Mouse (Mus musculus) CH12.LX (cell line): ENCODE results near the gene Aasdh. TPM values are rescaled to one million over a fixed set of nuclear protein-coding genes. Genes with fewer than 3 reads are reported as not detected.

Experiments
- DNase-seq: peaks from one replicate; pipeline ENCODE4 v3.0.0-alpha.2; 2013; ENCODE audit errors: extremely low read depth
- H3K27ac ChIP-seq: 2 replicates; pipeline ENCODE4 v1.5.1; 2012; ENCODE audit warnings: low read depth, mild to moderate bottlenecking, control low read depth, moderate library complexity; ENCODE audit not compliant: insufficient read depth
- H3K27me3 ChIP-seq: replicated peaks from 2 replicates; pipeline ENCODE3; 2012; ENCODE audit warnings: inconsistent platforms
- H3K36me3 ChIP-seq, 2 experiments: replicated peaks in 1 of 2; 2 replicates each; pipeline versions ENCODE3 to v1.6.1; 2012; ENCODE audit warnings: inconsistent platforms in 1 of 2, low read length in 1 of 2, mild to moderate bottlenecking in 1 of 2, mixed read lengths in 1 of 2, moderate library complexity in 1 of 2; ENCODE audit not compliant: control insufficient read depth in 1 of 2, insufficient read depth in 1 of 2
- H3K4me1 ChIP-seq, 2 experiments: 2 replicates each; pipeline ENCODE4 v1.6.1; 2012; ENCODE audit warnings: inconsistent platforms in 1 of 2, moderate library complexity in 1 of 2; ENCODE audit not compliant: insufficient read depth in 2 of 2, control insufficient read depth in 1 of 2
- H3K4me2 ChIP-seq: 2 replicates; pipeline ENCODE4 v1.6.1; 2012; ENCODE audit warnings: low read depth, mild to moderate bottlenecking, control low read depth; ENCODE audit not compliant: poor library complexity, insufficient read depth, severe bottlenecking
- H3K4me3 ChIP-seq, 3 experiments: fragments of 150-350 bp in 1 of 3; sonication (generic) in 1 of 3; replicated peaks in 1 of 3; 2 replicates each; pipeline versions ENCODE3 to v1.5.1; 2011 to 2012; ENCODE audit warnings: low read depth in 2 of 3, low read length in 2 of 3, mild to moderate bottlenecking in 2 of 3, moderate library complexity in 2 of 3, control low read depth in 1 of 3, improper control_type of control experiment in 1 of 3, inconsistent platforms in 1 of 3, mixed read lengths in 1 of 3; ENCODE audit not compliant: poor library complexity in 1 of 3
- H3K79me2 ChIP-seq: replicated peaks from 2 replicates; pipeline ENCODE4 v1.6.1; 2012; ENCODE audit warnings: mild to moderate bottlenecking, moderate library complexity; ENCODE audit not compliant: control insufficient read depth, poor library complexity, insufficient read depth, severe bottlenecking; ENCODE audit errors: extremely low read depth
- H3K9ac ChIP-seq: 2 replicates; pipeline ENCODE4 v1.6.1; 2012; ENCODE audit warnings: low read depth, mild to moderate bottlenecking, control low read depth, moderate library complexity; ENCODE audit not compliant: insufficient read depth
- H3K9me3 ChIP-seq: replicated peaks from 2 replicates; pipeline ENCODE3; 2012; ENCODE audit warnings: low read length, inconsistent platforms, mixed read lengths
- CHD2 ChIP-seq: IDR thresholded peaks from 2 replicates; pipeline ENCODE4 v1.6.1; 2011; ENCODE audit warnings: low read length, improper control_type of control experiment
- CTCF ChIP-seq, 2 experiments: IDR thresholded peaks in 1 of 2; conservative IDR thresholded peaks in 1 of 2; 2 replicates each; pipeline ENCODE4 v1.5.1; 2011 to 2012; ENCODE audit warnings: low read depth in 2 of 2, low read length in 2 of 2, improper control_type of control experiment in 1 of 2, inconsistent platforms in 1 of 2, mild to moderate bottlenecking in 1 of 2, moderate library complexity in 1 of 2
- E2F4 ChIP-seq: IDR thresholded peaks from 2 replicates; pipeline ENCODE4 v1.6.1; 2011; ENCODE audit warnings: low read depth, low read length, improper control_type of control experiment; ENCODE audit not compliant: insufficient replicate concordance
- GABPA ChIP-seq: IDR thresholded peaks from 2 replicates; pipeline ENCODE4 v1.6.1; 2012; ENCODE audit warnings: low read depth, low read length, improper control_type of control experiment, inconsistent platforms; ENCODE audit not compliant: insufficient replicate concordance
- HCFC1 ChIP-seq: IDR thresholded peaks from 2 replicates; pipeline ENCODE4 v1.6.1; 2012; ENCODE audit warnings: low read depth, mild to moderate bottlenecking, inconsistent platforms, low read length, improper control_type of control experiment
- IRF4 ChIP-seq: IDR thresholded peaks from 2 replicates; pipeline ENCODE4 v1.6.1; 2014; ENCODE audit warnings: low read depth, mild to moderate bottlenecking, inconsistent platforms, low read length, improper control_type of control experiment
- MAX ChIP-seq: IDR thresholded peaks from 2 replicates; pipeline ENCODE4 v1.6.1; 2011; ENCODE audit warnings: low read length, improper control_type of control experiment
- MYC ChIP-seq: IDR thresholded peaks from 2 replicates; pipeline ENCODE4 v1.6.1; 2011; ENCODE audit warnings: low read depth, mild to moderate bottlenecking, improper control_type of control experiment, low read length
- NELFE ChIP-seq: IDR thresholded peaks from 2 replicates; pipeline ENCODE4 v1.6.1; 2011; ENCODE audit warnings: low read depth, low read length, improper control_type of control experiment
- NRF1 ChIP-seq: IDR thresholded peaks from 2 replicates; pipeline ENCODE4 v1.6.1; 2014; ENCODE audit warnings: low read depth, mild to moderate bottlenecking, inconsistent platforms, low read length, improper control_type of control experiment, moderate library complexity
- PAX5 ChIP-seq: IDR thresholded peaks from 2 replicates; pipeline ENCODE4 v1.6.1; 2012; ENCODE audit warnings: low read length, inconsistent platforms, mixed read lengths
- POLR2A ChIP-seq: IDR thresholded peaks from 2 replicates; pipeline ENCODE4 v1.6.1; 2011; ENCODE audit warnings: low read depth, mild to moderate bottlenecking, improper control_type of control experiment, low read length
- POLR2AphosphoS2 ChIP-seq: IDR thresholded peaks from 2 replicates; pipeline ENCODE4 v1.6.1; 2011; ENCODE audit warnings: low read depth, low read length, improper control_type of control experiment
- RAD21 ChIP-seq: IDR thresholded peaks from 2 replicates; pipeline ENCODE4 v1.6.1; 2011; ENCODE audit warnings: low read depth, mild to moderate bottlenecking, low read length, improper control_type of control experiment, moderate library complexity
- RCOR1 ChIP-seq: conservative IDR thresholded peaks from 2 replicates; pipeline ENCODE4 v1.6.1; 2012; ENCODE audit warnings: low read depth, mild to moderate bottlenecking, inconsistent platforms, low read length, improper control_type of control experiment
- SIN3A ChIP-seq: IDR thresholded peaks from 2 replicates; pipeline ENCODE4 v1.6.1; 2012; ENCODE audit warnings: low read length, improper control_type of control experiment, inconsistent platforms
- SMC3 ChIP-seq: IDR thresholded peaks from 2 replicates; pipeline ENCODE4 v1.6.1; 2011; ENCODE audit warnings: low read depth, low read length, improper control_type of control experiment
- TBP ChIP-seq: conservative IDR thresholded peaks from 2 replicates; pipeline ENCODE4 v1.6.1; 2011; ENCODE audit warnings: low read depth, low read length, improper control_type of control experiment
- TCF12 ChIP-seq: IDR thresholded peaks from 2 replicates; pipeline ENCODE4 v1.6.1; 2014; ENCODE audit warnings: low read depth, mild to moderate bottlenecking, inconsistent platforms, low read length, improper control_type of control experiment
- UBTF ChIP-seq: IDR thresholded peaks from 2 replicates; pipeline ENCODE4 v1.6.1; 2012; ENCODE audit warnings: low read depth, mild to moderate bottlenecking, inconsistent platforms, low read length, improper control_type of control experiment, moderate library complexity
- USF1 ChIP-seq: IDR thresholded peaks from 2 replicates; pipeline ENCODE4 v1.6.1; 2014; ENCODE audit warnings: low read depth, mild to moderate bottlenecking, inconsistent platforms, low read length, improper control_type of control experiment
- ZC3H11A ChIP-seq: IDR thresholded peaks from 2 replicates; pipeline ENCODE4 v1.6.1; 2012; ENCODE audit warnings: low read depth, mild to moderate bottlenecking, inconsistent platforms, low read length, improper control_type of control experiment
- ZKSCAN1 ChIP-seq: IDR thresholded peaks from 2 replicates; pipeline ENCODE4 v1.6.1; 2012; ENCODE audit warnings: low read depth, inconsistent platforms, low read length, improper control_type of control experiment, borderline replicate concordance
- ZMIZ1 ChIP-seq: IDR thresholded peaks from 2 replicates; pipeline ENCODE4 v1.6.1; 2012; ENCODE audit warnings: low read depth, mild to moderate bottlenecking, inconsistent platforms, low read length, improper control_type of control experiment
- ZNF384 ChIP-seq: IDR thresholded peaks from 2 replicates; pipeline ENCODE4 v1.6.1; 2012; ENCODE audit warnings: low read depth, low read length, improper control_type of control experiment, inconsistent platforms
- dilution Hi-C: fragments of 300-500 bp; cut with MboI; formaldehyde crosslinking; loops from 2 replicates; pipeline ENCODE4 v1.14.3; 2020; ENCODE audit warnings: low sequenced_read_pairs; ENCODE audit not compliant: extremely low pct_unique_long_range_greater_than_20kb, extremely low pct_ligation_motif_present
- in situ Hi-C: fragments of 300-500 bp; cut with MboI; formaldehyde crosslinking; loops from 3 replicates; pipeline ENCODE4 v1.14.3; 2019; ENCODE audit warnings: low sequenced_read_pairs, low pct_ligation_motif_present, low pct_unique_long_range_greater_than_20kb, mixed read lengths
- polyA plus RNA-seq: library from polyadenylated mRNA; unstranded; fragments of >175 nt; gene quantifications from 2 replicates; pipeline ENCODE4 v1.2.1, GENCODE M21; 2012; ENCODE audit warnings: low read depth; ENCODE audit not compliant: insufficient read length
- total RNA-seq, 2 experiments: library from RNA; depleted of rRNA; stranded (reverse); fragments of 300-350 nt in 1 of 2; fragments of >200 nt in 1 of 2; gene quantifications; 2 replicates each; pipeline ENCODE4 v1.2.3; 2012 to 2014

Gene Aasdh
- total and polyA plus RNA-seq, 3 experiments = 20.9 to 24.2 (median 21.0) TPM

- no peak overlapping the region for H3K9ac ChIP-seq
- H3K27ac ChIP-seq = no peak overlapping the region
- H3K36me3 ChIP-seq = no peaks in the 10 kb centered on the region
- H3K9me3 ChIP-seq = no peaks in the 10 kb centered on the region
- peak; percentile 82 for DNase-seq
- in situ Hi-C loops (no loop called here), dilution Hi-C loops (no loop called here)
- no peak overlapping the region for H3K4me3 ChIP-seq
- H3K27me3 ChIP-seq = no peaks in the 10 kb centered on the region
- H3K4me1 ChIP-seq = peaks cover 4 to 8% of the 10 kb centered on the region in 2 experiments; a peak in 3 of 4 replicates
- no peaks in the 10 kb centered on the region for H3K79me2 ChIP-seq
- peak overlapping the region; percentile 26; the same call in 1 of the 2 replicates for H3K4me2 ChIP-seq
- TF ChIP-seq IRF4 (peak; percentile 58; the same call in 1 of the 2 replicates), TCF12 (no peak), CTCF (conservative IDR thresholded peaks at IDR 0.05 in 1 of 2, IDR thresholded peaks at IDR 0.05 in 1 of 2; ENCODE audit: low read depth in 2 of 2, low read length in 2 of 2) (peak; percentile 55 to 88), RCOR1 (no peak), POLR2A (no peak), NELFE (no peak), ZKSCAN1 (no peak), GABPA (no peak), SMC3 (peak; percentile 63), HCFC1 (0 out of 2 replicates have a peak, but pooled peaks have one; percentile 19), NRF1 (no peak), RAD21 (peak; percentile 77)
Measured at GRCm38 (mm10) chr5:76853549-76853948, 51.8 kb downstream of the Aasdh start.

GRCm38 (mm10) chr5:76851316-76851715, 54.0 kb downstream of the Aasdh start:
- Histone ChIP-seq H3K4me2 (no peak overlapping the region), H3K27ac (no peak overlapping the region), H3K79me2 (no peaks in the 10 kb centered on the region), H3K4me3 (no peak overlapping the region), H3K27me3 (no peaks in the 10 kb centered on the region), H3K4me1 (peaks cover 4 to 14% of the 10 kb centered on the region in 2 experiments; a peak in 3 of 4 replicates), H3K9ac (no peak overlapping the region), H3K36me3 (no peaks in the 10 kb centered on the region), H3K9me3 (no peaks in the 10 kb centered on the region)
- in situ Hi-C loops = no loop called here
- dilution Hi-C loops = no loop called here
- DNase-seq = no peak
- TF ChIP-seq MYC (no peak), HCFC1 (no peak), POLR2A (no peak), E2F4 (no peak), PAX5 (no peak), UBTF (no peak), ZMIZ1 (no peak), POLR2AphosphoS2 (no peak), RAD21 (no peak), ZNF384 (no peak), TCF12 (no peak), USF1 (no peak), TBP (no peak), MAX (no peak), SIN3A (no peak), CHD2 (no peak), RCOR1 (no peak), ZC3H11A (no peak), NRF1 (no peak), IRF4 (no peak)
